Mouse (Mus musculus): ENCODE data around the gene Mmrn1.
"Not testable (repeated sequence)": the region's sequence is repeated elsewhere in the genome, so short reads cannot be mapped to it uniquely, and the experiment has no call there.

The Mmrn1 gene

GRCm38 (mm10) chr6:60924676-60925075, at the start of gene Mmrn1:
Mmrn1 (plus strand) TSS chr6:60924976.
- CTCF ChIA-PET: not testable (repeated sequence)

GRCm38 (mm10) chr6:60880362-60880761, 44.4 kb upstream of the Mmrn1 start:
- CTCF ChIA-PET: no interaction called here

GRCm38 (mm10) chr6:60881534-60881933, 43.2 kb upstream of the Mmrn1 start:
- CTCF ChIA-PET: no interaction called here

- CTCF ChIA-PET: no interaction called here
Observed at GRCm38 (mm10) chr6:60907272-60907671, 17.5 kb upstream of the Mmrn1 start.

- CTCF ChIA-PET: no interaction called here
Observed at GRCm38 (mm10) chr6:60931364-60931763, 6.6 kb downstream of the Mmrn1 start.

- CTCF ChIA-PET: no interaction called here
Observed at GRCm38 (mm10) chr6:60934835-60935234, 10.1 kb downstream of the Mmrn1 start.

- CTCF ChIA-PET: no interaction called here
Observed at GRCm38 (mm10) chr6:60935448-60936130, 10.8 kb downstream of the Mmrn1 start.

- CTCF ChIA-PET: no interaction called here
Observed at GRCm38 (mm10) chr6:60944178-60944577, 19.4 kb downstream of the Mmrn1 start.

GRCm38 (mm10) chr6:60944621-60945020, 19.8 kb downstream of the Mmrn1 start:
- CTCF ChIA-PET: no interaction called here

GRCm38 (mm10) chr6:60950415-60950814, 25.6 kb downstream of the Mmrn1 start:
- CTCF ChIA-PET: no interaction called here

- CTCF ChIA-PET: no interaction called here
Observed at GRCm38 (mm10) chr6:60961285-60961684, 36.5 kb downstream of the Mmrn1 start.

- CTCF ChIA-PET: no interaction called here
Observed at GRCm38 (mm10) chr6:60961838-60962237, 37.1 kb downstream of the Mmrn1 start.

GRCm38 (mm10) chr6:60962668-60963067, 37.9 kb downstream of the Mmrn1 start:
- CTCF ChIA-PET: no interaction called here

- CTCF ChIA-PET: no interaction called here
Observed at GRCm38 (mm10) chr6:60963726-60964125, 39.0 kb downstream of the Mmrn1 start.

- CTCF ChIA-PET: no interaction called here
Observed at GRCm38 (mm10) chr6:60966931-60967330, 42.2 kb downstream of the Mmrn1 start.

GRCm38 (mm10) chr6:60969407-60969806, 44.6 kb downstream of the Mmrn1 start:
- CTCF ChIA-PET: no interaction called here

GRCm38 (mm10) chr6:60970811-60971210, 46.0 kb downstream of the Mmrn1 start:
- CTCF ChIA-PET: no interaction called here

- CTCF ChIA-PET: no interaction called here
Observed at GRCm38 (mm10) chr6:60978610-60979009, 53.8 kb downstream of the Mmrn1 start.

GRCm38 (mm10) chr6:60979039-60979438, 54.3 kb downstream of the Mmrn1 start:
- CTCF ChIA-PET: no interaction called here

GRCm38 (mm10) chr6:60984360-60984759, 59.6 kb downstream of the Mmrn1 start:
- CTCF ChIA-PET: no interaction called here

GRCm38 (mm10) chr6:60985919-60986318, 61.1 kb downstream of the Mmrn1 start:
- CTCF ChIA-PET: no interaction called here

- CTCF ChIA-PET: no interaction called here
Observed at GRCm38 (mm10) chr6:60986914-60987313, 62.1 kb downstream of the Mmrn1 start.

GRCm38 (mm10) chr6:60987804-60988203, 63.0 kb downstream of the Mmrn1 start:
- CTCF ChIA-PET: no interaction called here

- CTCF ChIA-PET: no interaction called here
Observed at GRCm38 (mm10) chr6:60992366-60992765, 67.6 kb downstream of the Mmrn1 start.

All from spleen, embryonic (tissue).